Mouse (Mus musculus) limb, embryonic 12.5 days (tissue): ENCODE results near the gene Maco1. TPM values are rescaled to one million over a fixed set of nuclear protein-coding genes. Genes with fewer than 3 reads are reported as not detected.
"Not testable (repeated sequence)": the region's sequence is repeated elsewhere in the genome, so short reads cannot be mapped to it uniquely, and the experiment has no call there.

ENCODE experiments used
- ATAC-seq: fragments of 200-750 bp; cut with Nextera tagmentation; 2 replicates; pipeline ENCODE4 v1.8.0; 2017; ENCODE audit warnings: low read depth, moderate TSS enrichment; ENCODE audit not compliant: insufficient number of reproducible peaks, insufficient read depth, low FRiP score, low TSS enrichment
- H3K27ac ChIP-seq: fragments of 300-500 bp; sonication (generic); 2 replicates; pipeline ENCODE4 v1.5.1; 2016; ENCODE audit warnings: mild to moderate bottlenecking, moderate library complexity
- H3K27me3 ChIP-seq: fragments of 300-500 bp; sonication (generic); 2 replicates; pipeline ENCODE4 v1.6.1; 2016; ENCODE audit warnings: mild to moderate bottlenecking, moderate library complexity
- H3K36me3 ChIP-seq: fragments of 300-500 bp; sonication (generic); 2 replicates; pipeline ENCODE4 v1.6.1; 2016; ENCODE audit warnings: mild to moderate bottlenecking, moderate library complexity
- H3K4me1 ChIP-seq: fragments of 300-500 bp; sonication (generic); replicated peaks from 2 replicates; pipeline ENCODE4 v1.6.1; 2016
- H3K4me2 ChIP-seq: fragments of 300-500 bp; sonication (generic); 2 replicates; pipeline ENCODE4 v1.6.1; 2016; ENCODE audit warnings: mild to moderate bottlenecking, moderate library complexity
- H3K4me3 ChIP-seq: fragments of 300-500 bp; sonication (generic); replicated peaks from 2 replicates; pipeline ENCODE4 v1.5.1; 2016; ENCODE audit warnings: mild to moderate bottlenecking
- H3K9ac ChIP-seq: fragments of 300-500 bp; sonication (generic); replicated peaks from 2 replicates; pipeline ENCODE4 v1.6.1; 2016; ENCODE audit warnings: mild to moderate bottlenecking, moderate library complexity
- H3K9me3 ChIP-seq: fragments of 300-500 bp; sonication (generic); 2 replicates; pipeline ENCODE4 v1.6.1; 2016; ENCODE audit warnings: mild to moderate bottlenecking, moderate library complexity
- WGBS: fragments of 180-500 bp; shearing (Covaris S2); methylation state at CpG from one replicate; pipeline ENCODE4 v1.1.7; 2016; 5-methylcytosine and 5-hydroxymethylcytosine counted together
- polyA plus RNA-seq: library from polyadenylated mRNA; unstranded; fragments of >200 nt; fragmentation: Nextera tagmentation; extraction: Ambion mirVana; gene quantifications from 2 replicates; pipeline ENCODE4 v1.2.1, GENCODE M21; 2016

The Maco1 gene
- polyA plus RNA-seq, 1 experiment from 2014 or later: 60.7 TPM

GRCm38 (mm10) chr4:134840231-134840630 is 12.9 kb downstream of the Maco1 start:
- H3K4me1 ChIP-seq: no peaks in the 10 kb centered on the region
- H3K9ac ChIP-seq: no peak overlapping the region
- no peak overlapping the region for H3K27ac ChIP-seq
- peaks cover 18% of the 10 kb centered on the region; the same call in 1 of the 2 replicates for H3K36me3 ChIP-seq
- H3K4me2 ChIP-seq: no peak overlapping the region
- no peak overlapping the region for H3K4me3 ChIP-seq
- WGBS: 84% methylated on average over 1 of the region's 1 CpGs
- H3K9me3 ChIP-seq: no peaks in the 10 kb centered on the region
- no peaks in the 10 kb centered on the region for H3K27me3 ChIP-seq
- no peak for ATAC-seq

- H3K4me2 ChIP-seq, H3K9me3 ChIP-seq, H3K27me3 ChIP-seq, ATAC-seq, H3K4me1 ChIP-seq, H3K9ac ChIP-seq, H3K4me3 ChIP-seq, H3K27ac ChIP-seq: not testable (repeated sequence)
- 87% methylated on average over 3 of the region's 3 CpGs for WGBS
- peaks cover 24% of the 10 kb centered on the region; the same call in 1 of the 2 replicates for H3K36me3 ChIP-seq
Observed at GRCm38 (mm10) chr4:134838706-134839105, 14.4 kb downstream of the Maco1 start.

GRCm38 (mm10) chr4:134838221-134838620 is 14.9 kb downstream of the Maco1 start:
- H3K4me1 ChIP-seq: no peaks in the 10 kb centered on the region
- no peak overlapping the region for H3K4me3 ChIP-seq
- peaks cover 29% of the 10 kb centered on the region for H3K36me3 ChIP-seq
- ATAC-seq: no peak
- 85% methylated on average over 1 of the region's 1 CpGs for WGBS
- H3K27ac ChIP-seq: no peak overlapping the region
- no peak overlapping the region for H3K9ac ChIP-seq
- H3K4me2 ChIP-seq: no peak overlapping the region
- no peaks in the 10 kb centered on the region for H3K27me3 ChIP-seq
- H3K9me3 ChIP-seq: no peaks in the 10 kb centered on the region

GRCm38 (mm10) chr4:134835486-134835885 is 17.7 kb downstream of the Maco1 start:
- Histone ChIP-seq H3K36me3 (peaks cover 52% of the 10 kb centered on the region), H3K4me3 (no peak overlapping the region), H3K9ac (no peak overlapping the region), H3K27ac (no peak overlapping the region), H3K4me1 (no peaks in the 10 kb centered on the region), H3K4me2 (no peak overlapping the region), H3K9me3 (no peaks in the 10 kb centered on the region), H3K27me3 (no peaks in the 10 kb centered on the region)
- no peak for ATAC-seq
- 85% methylated on average over 4 of the region's 4 CpGs for WGBS

GRCm38 (mm10) chr4:134831934-134832333 is 21.2 kb downstream of the Maco1 start:
- Histone ChIP-seq H3K9me3 (no peaks in the 10 kb centered on the region), H3K4me2 (no peak overlapping the region), H3K36me3 (peaks cover 67% of the 10 kb centered on the region), H3K27ac (no peak overlapping the region), H3K27me3 (no peaks in the 10 kb centered on the region), H3K9ac (no peak overlapping the region), H3K4me1 (no peaks in the 10 kb centered on the region), H3K4me3 (no peak overlapping the region)
- WGBS: 91% methylated on average over 3 of the region's 3 CpGs
- no peak for ATAC-seq

GRCm38 (mm10) chr4:134827806-134828205 is 25.3 kb downstream of the Maco1 start:
- Histone ChIP-seq H3K9me3 (no peaks in the 10 kb centered on the region), H3K36me3 (peaks cover 75% of the 10 kb centered on the region), H3K4me1 (no peaks in the 10 kb centered on the region), H3K27me3 (no peaks in the 10 kb centered on the region), H3K4me3 (no peak overlapping the region), H3K4me2 (no peak overlapping the region), H3K27ac (no peak overlapping the region), H3K9ac (no peak overlapping the region)
- WGBS: 89% methylated on average over 11 of the region's 11 CpGs
- no peak for ATAC-seq

- H3K36me3 ChIP-seq: peaks cover 73% of the 10 kb centered on the region
- H3K9ac ChIP-seq: no peak overlapping the region
- H3K9me3 ChIP-seq: no peaks in the 10 kb centered on the region
- no peak overlapping the region for H3K27ac ChIP-seq
- H3K4me2 ChIP-seq: no peak overlapping the region
- no peaks in the 10 kb centered on the region for H3K4me1 ChIP-seq
- no peaks in the 10 kb centered on the region for H3K27me3 ChIP-seq
- ATAC-seq: no peak
- no peak overlapping the region for H3K4me3 ChIP-seq
Observed at GRCm38 (mm10) chr4:134826348-134826747, 26.8 kb downstream of the Maco1 start.

- not testable (repeated sequence) for H3K9ac ChIP-seq, H3K4me3 ChIP-seq, H3K27me3 ChIP-seq, H3K4me2 ChIP-seq, ATAC-seq, H3K27ac ChIP-seq, H3K9me3 ChIP-seq, H3K4me1 ChIP-seq
- peaks cover 69% of the 10 kb centered on the region for H3K36me3 ChIP-seq
- 96% methylated on average over 11 of the region's 11 CpGs for WGBS
Observed at GRCm38 (mm10) chr4:134825864-134826263, 27.3 kb downstream of the Maco1 start.

- Histone ChIP-seq H3K9me3 (no peaks in the 10 kb centered on the region), H3K9ac (no peak overlapping the region), H3K27ac (peak overlapping the region; percentile 42; the same call in 1 of the 2 replicates), H3K27me3 (no peaks in the 10 kb centered on the region), H3K4me3 (no peak overlapping the region), H3K36me3 (peaks cover 59% of the 10 kb centered on the region), H3K4me2 (no peak overlapping the region), H3K4me1 (no peaks in the 10 kb centered on the region)
- 81% methylated on average over 2 of the region's 2 CpGs for WGBS
- ATAC-seq: no peak
Observed at GRCm38 (mm10) chr4:134823560-134823959, 29.6 kb downstream of the Maco1 start.

GRCm38 (mm10) chr4:134821061-134821460 is 32.1 kb downstream of the Maco1 start:
- no peak overlapping the region for H3K4me2 ChIP-seq
- 80% methylated on average over 1 of the region's 1 CpGs for WGBS
- no peaks in the 10 kb centered on the region for H3K4me1 ChIP-seq
- H3K9me3 ChIP-seq: no peaks in the 10 kb centered on the region
- no peak overlapping the region for H3K27ac ChIP-seq
- ATAC-seq: no peak
- no peak overlapping the region for H3K9ac ChIP-seq
- H3K4me3 ChIP-seq: no peak overlapping the region
- H3K27me3 ChIP-seq: no peaks in the 10 kb centered on the region
- H3K36me3 ChIP-seq: peaks cover 50% of the 10 kb centered on the region

- H3K27me3 ChIP-seq: no peaks in the 10 kb centered on the region
- peaks cover 50% of the 10 kb centered on the region for H3K36me3 ChIP-seq
- H3K9ac ChIP-seq: no peak overlapping the region
- H3K4me3 ChIP-seq: no peak overlapping the region
- H3K27ac ChIP-seq: no peak overlapping the region
- WGBS: 80% methylated on average over 4 of the region's 4 CpGs
- no peak for ATAC-seq
- no peak overlapping the region for H3K4me2 ChIP-seq
- H3K9me3 ChIP-seq: no peaks in the 10 kb centered on the region
- H3K4me1 ChIP-seq: no peaks in the 10 kb centered on the region
Observed at GRCm38 (mm10) chr4:134817706-134818105, 35.4 kb downstream of the Maco1 start.

- no peak overlapping the region for H3K27ac ChIP-seq
- H3K9ac ChIP-seq: no peak overlapping the region
- H3K4me1 ChIP-seq: no peaks in the 10 kb centered on the region
- no peaks in the 10 kb centered on the region for H3K9me3 ChIP-seq
- no peak overlapping the region for H3K4me3 ChIP-seq
- WGBS: 87% methylated on average over 4 of the region's 4 CpGs
- no peak overlapping the region for H3K4me2 ChIP-seq
- ATAC-seq: no peak
- peaks cover 75% of the 10 kb centered on the region for H3K36me3 ChIP-seq
- H3K27me3 ChIP-seq: no peaks in the 10 kb centered on the region
Observed at GRCm38 (mm10) chr4:134814229-134814571, 38.9 kb downstream of the Maco1 start.
